Comparison of ENCODE assay signal across 21 mouse cellular contexts in the genomic region with DNA sequence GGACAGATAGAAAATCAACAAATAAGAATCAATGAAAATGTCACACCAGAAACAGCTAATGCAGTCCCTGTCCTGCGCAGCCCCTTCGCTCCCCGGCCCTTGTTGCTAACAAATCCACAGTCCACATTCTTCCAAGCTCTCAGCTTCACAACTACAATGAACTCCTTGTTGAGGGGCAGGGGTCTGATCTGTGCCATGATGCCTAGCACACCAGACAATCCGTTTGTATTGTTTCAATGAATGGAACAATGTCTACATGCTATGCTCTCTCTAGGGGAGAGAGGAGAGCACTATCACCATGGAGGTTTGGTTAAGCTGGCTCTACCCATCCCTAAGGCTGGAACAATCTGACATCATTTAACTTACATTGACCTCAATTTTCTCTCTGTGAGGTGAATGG. TPM values are rescaled to one million over a fixed set of nuclear protein-coding genes. Genes with fewer than 3 reads are reported as not detected.
DNase-seq lines count a peak whose midpoint lies in the region; TF ChIP-seq lines count a peak whose summit lies in the region.
"Had no signal": no experiment of that assay in that cellular context is flagged by ENCODE, and none has a peak within 500 bp of the region (broad histone marks: within the 10 kb centered on the region; RNA-seq: fewer than 3 reads in every experiment).

No protein-coding gene starts in this region.

- TF ChIP-seq CTCF in layer of hippocampus, adult 2 months (conservative IDR thresholded peaks at IDR 0.05): no peak
- no peak for TF ChIP-seq CTCF in small intestine, adult 2 months (IDR thresholded peaks at IDR 0.05; ENCODE audit: extremely low read depth, insufficient read length, insufficient replicate concordance, low read depth, low read length)

- peak overlapping the region; percentile 53; the same call in 1 of the 2 replicates for H3K27ac ChIP-seq in layer of hippocampus, adult 2 months
- 0 out of 2 replicates have a peak overlapping the region, but pooled peaks have one; percentile 2 for H3K27ac ChIP-seq in small intestine, adult 2 months (ENCODE audit: insufficient read depth, low read depth, low read length)
- H3K27ac ChIP-seq: embryonic facial prominence, embryonic 15.5 days; forebrain, embryonic 10.5 days; heart, adult 2 months; heart, embryonic 15.5 days; hindbrain, embryonic 13.5 days; hindbrain, postnatal 0 days had no signal

- no peak for TF ChIP-seq POLR2A in small intestine, adult 2 months (IDR thresholded peaks at IDR 0.05; ENCODE audit: low read depth, low read length)

- WGBS in small intestine, adult 2 months: 95% methylated on average over 4 of the region's 4 CpGs

- no peak for DNase-seq in layer of hippocampus, adult 2 months (ENCODE audit: low spot score in 2 of 2)
- DNase-seq in layer of hippocampus, postnatal 14 days (ENCODE audit: low spot score in 2 of 2): no peak
- DNase-seq in Muller cell, postnatal 12 days (ENCODE audit: inconsistent ontology term): peak; percentile 36
- DNase-seq in brain, adult 2 months (ENCODE audit: low read depth, low spot score): peak; percentile 77
- DNase-seq in spleen, postnatal 4 days (ENCODE audit: low spot score in 2 of 2): no peak
- no peak for DNase-seq in gastrocnemius, postnatal 10 days
- DNase-seq: adrenal gland, adult 8-10 months; adrenal gland, postnatal 36 days; cerebellum, adult 11-12 months; cerebellum, adult 9-10 months; cerebellum, postnatal 25 days; gastrocnemius, postnatal 14 days; heart, adult 2 months; heart, postnatal 14 days had no signal

- H3K36me3 ChIP-seq in small intestine, adult 2 months (ENCODE audit: control insufficient read depth, insufficient read depth, low read length): peaks cover 25% of the 10 kb centered on the region

- no peaks in the 10 kb centered on the region for H3K27me3 ChIP-seq in small intestine, adult 2 months (ENCODE audit: control insufficient read depth, insufficient read depth, low read length)
- H3K27me3 ChIP-seq: embryonic facial prominence, embryonic 15.5 days; heart, embryonic 15.5 days; hindbrain, embryonic 13.5 days had no signal

- H3K4me3 ChIP-seq in layer of hippocampus, adult 2 months: no peak overlapping the region
- H3K4me3 ChIP-seq in small intestine, adult 2 months (ENCODE audit: low read depth, low read length): no peak overlapping the region
- H3K4me3 ChIP-seq: embryonic facial prominence, embryonic 15.5 days; erythroblast, embryonic 14.5 days; forebrain, embryonic 10.5 days; heart, adult 2 months; heart, embryonic 15.5 days; hindbrain, embryonic 13.5 days had no signal

- peaks cover 31% of the 10 kb centered on the region; the same call in 1 of the 2 replicates for H3K4me1 ChIP-seq in small intestine, adult 2 months (ENCODE audit: control insufficient read depth, insufficient read depth, insufficient read length, low read length)
- H3K4me1 ChIP-seq: embryonic facial prominence, embryonic 15.5 days had no signal

RNA-seq across cellular contexts. Expression of gene Zfyve1, which starts 14.3 kb away (rescaled TPM):
- total RNA-seq in layer of hippocampus, adult 2 months (2021): 10 to 100 TPM; 42.6 to 45.9 TPM
- 10 to 100 TPM; 38.8 to 42.7 TPM for total RNA-seq in layer of hippocampus, postnatal 14 days (2021)
- 24.0 and 54.4 TPM in 2 replicates for polyA plus RNA-seq in small intestine, adult 2 months (2012; rRNA removed)
- 10 to 100 TPM; 16.5 to 17.7 TPM for total RNA-seq in gastrocnemius, postnatal 10 days (2021)

RNA-seq across cellular contexts. Expression of gene Rbm25, which starts 48.3 kb away (rescaled TPM):
- total RNA-seq in layer of hippocampus, adult 2 months (2021): 100 to 1,000 TPM; 130 to 143 TPM
- total RNA-seq in layer of hippocampus, postnatal 14 days (2021): 100 to 1,000 TPM; 118 to 121 TPM
- polyA plus RNA-seq in small intestine, adult 2 months (2012; rRNA removed): 3.3 and 12.0 TPM in 2 replicates
- 10 to 100 TPM; 54.6 to 75.1 TPM for total RNA-seq in gastrocnemius, postnatal 10 days (2021)

Comparison
In these comparisons a context has a peak if more than half of its experiments do, and no peak if none do; other contexts are left out.
1. DNase-seq: peak in Muller cell, postnatal 12 days (single experiment) and brain, adult 2 months (single experiment); none in layer of hippocampus, adult 2 months (0 of 2), layer of hippocampus, postnatal 14 days (0 of 2), spleen, postnatal 4 days (0 of 2) and gastrocnemius, postnatal 10 days (single experiment).